Mouse (Mus musculus) frontal cortex, postnatal 36 days (tissue): ENCODE results near the gene Slc7a5.

Experiments
- DNase-seq, 2 experiments: peaks; one replicate each; pipeline ENCODE4 v3.0.0; 2022; ENCODE audit warnings: low spot score in 2 of 2

The Slc7a5 gene

DNA sequence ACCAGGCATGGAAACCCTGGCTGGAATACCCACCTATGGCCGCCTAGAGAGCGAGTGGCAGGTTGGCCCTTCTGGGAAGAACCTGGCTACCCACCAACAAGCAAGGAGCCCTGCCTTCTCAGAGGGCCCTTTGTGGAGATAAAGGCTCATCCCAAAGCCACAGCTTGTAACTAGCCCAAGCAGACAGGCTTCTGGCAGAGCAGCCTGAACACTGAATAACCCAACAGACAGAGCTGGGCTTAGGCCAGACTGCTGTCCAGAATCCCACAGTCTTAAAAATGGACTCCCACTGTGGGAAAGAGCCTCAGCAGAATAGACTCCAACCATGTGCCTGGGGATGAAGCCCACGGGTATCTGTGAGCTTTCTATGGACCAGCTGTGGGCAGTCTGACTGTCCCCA is 23.3 kb downstream of the Slc7a5 start:
- no peak for DNase-seq

- no peak for DNase-seq
Observed at GRCm38 (mm10) chr8:121881921-121882320, 25.6 kb downstream of the Slc7a5 start.

DNA sequence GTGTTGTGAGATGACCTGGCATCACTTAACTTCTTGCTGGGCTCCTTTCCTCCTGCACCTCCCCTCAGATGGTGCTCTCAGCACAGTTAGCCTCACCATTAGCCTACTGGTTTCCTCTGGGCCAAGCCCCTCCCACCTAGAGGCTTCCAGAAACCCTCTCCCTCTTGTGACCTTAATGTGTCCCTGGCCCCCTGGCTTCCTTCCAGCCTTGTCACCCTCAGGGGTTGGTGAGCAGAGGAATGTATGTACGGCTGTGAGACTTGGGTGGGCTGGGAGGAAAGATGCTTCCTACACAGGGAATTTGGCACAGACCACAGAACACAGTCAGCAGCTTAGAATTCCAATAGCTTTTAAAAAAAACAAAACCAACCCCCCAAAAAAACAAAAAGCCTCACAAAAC is 26.7 kb downstream of the Slc7a5 start:
- DNase-seq: no peak

- DNase-seq: no peak
Observed at GRCm38 (mm10) chr8:121879712-121880111, 27.8 kb downstream of the Slc7a5 start.

DNA sequence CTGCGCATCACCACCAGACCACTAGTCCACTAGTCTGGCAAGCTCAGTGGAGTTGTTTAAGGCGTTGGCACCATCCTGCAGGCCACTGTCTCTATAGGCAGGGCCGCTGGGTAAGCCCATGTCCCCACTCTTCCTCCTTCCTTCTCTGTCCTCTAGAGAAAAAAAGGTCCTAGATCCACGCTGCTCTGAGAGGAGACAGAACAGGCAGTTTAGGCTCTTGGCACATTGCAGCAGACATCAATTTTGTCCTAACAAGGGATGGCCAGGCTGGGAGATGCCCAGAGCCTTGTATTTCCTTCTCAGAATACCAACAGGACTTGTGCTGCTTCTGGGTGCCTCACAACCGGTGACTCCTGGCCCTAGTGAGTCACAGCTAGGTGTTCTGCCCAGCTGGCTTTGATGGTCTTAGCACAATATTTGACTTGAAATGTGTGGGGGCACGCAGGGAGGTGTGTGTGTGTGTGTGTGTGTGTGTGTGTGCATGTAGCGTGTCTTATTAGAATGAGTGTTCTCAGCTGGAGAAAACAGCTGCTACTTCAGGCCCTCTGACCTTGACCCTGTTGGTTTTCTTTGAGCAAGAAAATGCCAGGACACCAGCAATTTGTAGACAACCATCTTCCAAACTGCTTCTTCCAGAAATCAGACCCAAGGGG is 29.5 kb downstream of the Slc7a5 start:
- no peak for DNase-seq

GRCm38 (mm10) chr8:121877212-121877611 is 30.3 kb downstream of the Slc7a5 start:
- no peak for DNase-seq

DNA sequence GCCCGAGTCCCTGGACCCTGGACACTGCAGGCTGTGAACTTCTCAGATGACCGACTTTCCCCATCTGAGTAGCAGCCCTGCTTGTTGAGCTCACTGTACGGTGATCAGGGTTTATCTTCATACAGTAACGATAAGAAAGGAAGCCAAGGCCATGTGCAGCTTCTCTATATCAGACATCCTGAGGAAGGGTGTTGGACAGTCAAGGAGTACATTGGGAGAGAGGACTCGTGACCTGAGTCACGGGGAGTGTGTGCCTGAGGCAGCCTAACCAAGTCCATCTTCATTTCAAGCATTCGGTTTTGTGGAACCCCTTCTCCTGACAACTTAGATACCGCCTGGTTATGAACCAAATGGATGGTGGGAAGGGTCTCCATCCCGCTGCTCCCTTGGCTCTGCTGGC is 32.0 kb downstream of the Slc7a5 start:
- no peak for DNase-seq

GRCm38 (mm10) chr8:121875045-121875444 is 32.4 kb downstream of the Slc7a5 start:
- DNase-seq: peak in 1 of 2 experiments; percentile 43

GRCm38 (mm10) chr8:121874031-121874430 is 33.5 kb downstream of the Slc7a5 start:
- DNase-seq: no peak

DNA sequence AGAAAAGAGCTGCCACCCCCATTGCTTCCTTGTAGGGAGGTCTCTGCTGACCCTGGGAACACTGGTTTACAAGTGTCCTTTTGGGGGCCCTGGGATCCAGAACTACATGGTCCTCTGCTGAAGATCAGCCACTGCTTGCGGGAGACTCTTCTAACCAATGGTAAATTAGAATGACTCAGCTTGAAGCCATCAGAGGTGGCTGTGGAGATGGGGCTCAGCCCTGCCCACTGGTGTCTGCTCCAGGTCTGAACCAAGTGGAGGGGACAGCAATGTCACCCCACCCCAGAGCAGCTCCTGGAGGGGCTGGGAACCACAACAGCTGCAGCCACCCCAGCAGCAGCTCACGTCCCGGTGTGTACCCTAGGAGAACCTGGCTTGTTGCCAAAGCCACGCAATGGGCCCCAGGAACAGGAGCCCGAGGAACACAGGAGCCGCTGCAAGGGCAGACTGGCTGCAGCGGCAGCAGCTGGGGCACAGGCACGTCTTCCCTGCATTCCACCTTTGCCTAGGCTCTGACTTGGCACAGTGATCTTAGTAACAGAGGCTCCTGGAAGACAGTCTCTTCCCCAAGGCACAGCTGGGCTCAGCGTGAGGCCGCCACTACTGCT is 35.6 kb downstream of the Slc7a5 start:
- no peak for DNase-seq

DNA sequence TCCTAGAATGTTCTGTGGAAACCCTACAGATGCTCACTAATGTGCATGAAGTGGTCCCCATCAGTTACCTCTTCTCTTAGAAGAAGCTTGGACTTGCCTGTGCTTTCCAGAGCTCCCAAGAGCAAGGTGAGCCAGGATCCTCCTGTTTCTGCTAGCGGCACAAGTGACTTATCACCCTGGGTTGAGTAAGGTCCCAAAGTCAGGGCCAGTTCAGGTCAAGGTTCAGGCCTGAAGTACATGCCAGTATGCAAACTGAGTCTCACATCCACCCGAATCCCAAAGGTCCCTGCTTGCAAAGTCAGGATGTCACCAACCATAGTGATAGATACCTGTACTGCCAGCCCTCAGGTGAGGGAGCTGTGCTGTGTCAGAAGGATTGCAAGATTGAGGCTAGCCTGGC is 37.3 kb downstream of the Slc7a5 start:
- DNase-seq: no peak

GRCm38 (mm10) chr8:121868896-121869295 is 38.6 kb downstream of the Slc7a5 start:
- DNase-seq: no peak

GRCm38 (mm10) chr8:121868196-121868595 is 39.3 kb downstream of the Slc7a5 start:
- no peak for DNase-seq

DNA sequence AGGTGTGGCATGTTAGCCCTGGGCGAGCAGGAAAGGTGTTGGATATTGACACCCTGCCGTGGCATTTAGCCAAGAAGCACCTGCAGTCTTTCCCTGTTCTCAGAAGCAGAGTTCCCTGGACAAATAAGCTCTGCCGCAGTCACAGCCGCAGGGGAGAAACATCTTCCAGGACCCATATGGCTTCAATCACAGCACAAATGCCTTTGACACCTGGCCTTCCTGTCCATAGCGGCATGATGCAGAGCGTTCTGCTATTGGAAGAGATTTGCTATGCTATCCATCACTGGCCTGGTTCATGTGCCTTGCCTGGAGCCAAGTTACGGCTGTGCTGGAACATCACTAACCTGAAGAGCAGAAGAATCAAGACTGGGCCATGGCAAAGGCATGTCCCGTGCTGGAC is 42.1 kb downstream of the Slc7a5 start:
- no peak for DNase-seq

DNA sequence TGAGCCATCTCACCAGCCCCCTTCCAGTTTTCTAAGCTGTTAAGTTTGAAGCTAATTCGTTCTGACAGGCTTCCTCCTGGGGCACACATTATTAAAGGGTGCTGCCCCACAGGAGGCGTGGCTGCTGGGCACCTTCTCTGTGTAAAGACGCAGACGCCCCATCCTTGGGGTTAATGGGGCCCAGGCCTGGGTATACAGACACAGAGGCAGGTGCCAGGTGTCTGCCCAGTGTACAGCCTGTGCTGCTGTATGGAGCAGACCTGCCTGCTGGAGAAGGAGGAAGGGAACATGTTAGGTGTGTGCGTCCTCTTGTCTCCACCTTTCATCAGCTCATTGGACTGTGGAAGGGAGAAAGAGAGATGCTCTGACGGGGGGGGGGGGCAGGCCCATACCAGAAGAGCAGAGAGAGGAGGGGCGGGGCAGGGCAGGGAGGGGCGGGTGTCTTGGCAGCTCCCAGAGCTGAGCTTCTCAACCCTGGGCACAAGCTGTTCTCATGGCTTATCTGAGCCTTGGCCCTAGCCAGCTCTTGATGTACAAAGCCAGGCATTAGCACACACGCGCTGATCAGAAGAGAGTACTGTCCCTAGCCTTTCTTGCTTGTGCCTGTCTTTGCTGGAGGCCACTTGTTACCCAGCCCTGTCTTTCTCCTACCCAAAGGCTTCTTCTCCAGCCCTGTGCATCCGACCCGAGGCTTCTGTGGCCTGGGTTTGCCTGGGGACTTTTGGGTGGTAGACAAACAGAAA is 45.5 kb downstream of the Slc7a5 start:
- no peak for DNase-seq

- no peak for DNase-seq
Observed at GRCm38 (mm10) chr8:121861276-121861675, 46.2 kb downstream of the Slc7a5 start.

- no peak for DNase-seq
Observed at GRCm38 (mm10) chr8:121857747-121858146, 49.7 kb downstream of the Slc7a5 start.

DNA sequence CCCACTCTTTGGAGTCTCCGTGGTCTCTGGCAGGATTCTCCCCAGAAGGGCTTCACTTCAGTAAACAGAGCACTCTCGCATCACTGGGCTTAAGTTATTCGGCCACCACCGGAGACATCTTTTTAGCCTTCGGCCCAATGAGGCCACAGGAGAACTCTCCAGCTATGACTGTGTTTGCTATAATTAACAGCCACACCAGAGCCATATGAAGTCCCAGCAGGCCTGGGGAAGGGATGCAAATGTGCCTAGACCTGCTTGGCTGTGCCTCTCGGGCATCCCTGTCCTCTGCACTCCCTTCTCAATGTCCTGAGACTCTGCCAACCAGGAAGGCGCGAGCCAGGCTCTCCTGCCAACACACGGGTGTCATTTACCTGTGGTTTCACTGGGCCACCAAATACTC is 50.2 kb downstream of the Slc7a5 start:
- DNase-seq: no peak

DNA sequence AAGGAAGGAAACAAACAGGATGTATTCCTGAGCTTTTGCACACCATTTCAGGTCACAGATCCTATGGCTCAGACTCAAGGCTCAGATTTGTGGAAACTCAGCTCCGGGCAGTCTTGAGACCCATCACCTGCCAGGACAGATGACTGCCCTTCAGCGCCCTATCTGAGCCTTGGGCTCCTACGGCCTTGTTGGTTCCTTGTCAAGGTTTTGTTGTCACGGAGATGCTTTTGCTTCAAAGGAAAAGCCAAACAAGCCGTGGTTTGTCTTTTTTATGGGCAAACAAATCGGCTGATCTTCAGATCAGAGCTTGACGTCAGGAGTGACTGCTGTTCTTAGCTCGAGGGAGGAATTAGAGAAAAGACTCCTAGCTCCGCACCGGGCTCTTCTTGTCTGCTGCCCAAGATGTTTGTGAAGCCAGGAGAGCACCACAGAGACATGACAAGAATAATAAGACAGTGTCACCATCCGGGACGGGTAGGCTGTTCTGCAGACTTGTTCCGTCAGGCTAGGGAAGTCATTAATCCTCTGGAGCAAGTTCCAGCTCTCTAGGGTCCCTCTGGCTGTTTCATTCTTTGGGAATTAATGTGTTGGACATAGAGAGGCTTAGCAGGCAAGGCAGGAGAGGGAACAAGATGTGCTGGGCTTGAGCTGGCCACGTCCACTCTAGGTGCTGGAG is 51.3 kb downstream of the Slc7a5 start:
- no peak for DNase-seq

- no peak for DNase-seq
Observed at GRCm38 (mm10) chr8:121853586-121853985, 53.9 kb downstream of the Slc7a5 start.

DNA sequence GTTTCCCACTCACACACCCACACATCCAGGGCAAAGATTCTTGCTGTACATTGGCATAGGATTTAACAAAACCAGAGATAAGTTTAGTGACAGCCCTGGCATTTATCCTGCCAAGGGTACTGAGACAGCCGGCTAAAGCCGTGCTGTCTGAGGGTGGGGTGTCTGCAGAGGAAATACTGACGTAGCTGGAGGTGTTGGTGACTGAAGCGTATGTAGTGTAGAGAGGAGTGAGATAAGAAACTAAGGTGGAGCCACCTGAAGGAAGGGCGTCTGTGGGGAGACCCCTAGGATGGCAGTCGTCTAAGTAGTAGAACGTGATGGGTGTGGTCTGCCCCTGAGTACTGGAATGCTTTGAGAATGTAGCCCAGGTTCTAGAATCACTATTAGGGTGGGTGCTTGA is 55.0 kb downstream of the Slc7a5 start:
- DNase-seq: no peak

DNA sequence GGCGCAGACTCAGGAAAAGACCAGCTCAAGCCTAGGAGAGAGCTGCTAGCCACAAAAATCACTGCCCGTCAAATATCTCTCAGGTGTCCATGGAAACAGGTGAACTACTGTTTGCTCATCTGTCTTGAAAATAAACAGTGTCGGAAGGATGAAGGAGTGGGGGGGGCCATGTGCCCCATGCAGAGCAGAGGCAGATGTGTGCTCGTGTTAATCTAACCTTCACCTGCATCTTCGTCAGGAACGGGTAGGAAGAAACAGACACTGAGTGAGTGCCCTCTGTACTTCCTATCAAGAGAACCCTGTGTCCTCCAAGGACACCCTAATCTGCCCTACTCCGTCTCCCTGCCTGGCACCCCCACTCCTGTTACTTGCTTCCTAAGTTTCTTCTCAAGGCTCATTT is 55.8 kb downstream of the Slc7a5 start:
- no peak for DNase-seq
